Mouse (Mus musculus) adrenal gland, postnatal 0 days (tissue): ENCODE measurements around the gene Pepd. TPM values are rescaled to one million over a fixed set of nuclear protein-coding genes. Genes with fewer than 3 reads are reported as not detected.

Source experiments
- microRNA-seq: library from miRNA; unstranded; fragments of <30 nt; microRNA quantifications from one replicate; pipeline ENCODE4, GENCODE M21; 2016; ENCODE audit warnings: borderline replicate concordance; ENCODE audit not compliant: insufficient number of aligned reads
- polyA plus RNA-seq: library from polyadenylated mRNA; unstranded; fragments of >200 nt; fragmentation: Nextera tagmentation; extraction: Ambion mirVana; gene quantifications from 2 replicates; pipeline ENCODE4 v1.2.1, GENCODE M21; 2015

Pepd gene
- 57.3 and 86.3 TPM in 2 replicates for polyA plus RNA-seq

DNA sequence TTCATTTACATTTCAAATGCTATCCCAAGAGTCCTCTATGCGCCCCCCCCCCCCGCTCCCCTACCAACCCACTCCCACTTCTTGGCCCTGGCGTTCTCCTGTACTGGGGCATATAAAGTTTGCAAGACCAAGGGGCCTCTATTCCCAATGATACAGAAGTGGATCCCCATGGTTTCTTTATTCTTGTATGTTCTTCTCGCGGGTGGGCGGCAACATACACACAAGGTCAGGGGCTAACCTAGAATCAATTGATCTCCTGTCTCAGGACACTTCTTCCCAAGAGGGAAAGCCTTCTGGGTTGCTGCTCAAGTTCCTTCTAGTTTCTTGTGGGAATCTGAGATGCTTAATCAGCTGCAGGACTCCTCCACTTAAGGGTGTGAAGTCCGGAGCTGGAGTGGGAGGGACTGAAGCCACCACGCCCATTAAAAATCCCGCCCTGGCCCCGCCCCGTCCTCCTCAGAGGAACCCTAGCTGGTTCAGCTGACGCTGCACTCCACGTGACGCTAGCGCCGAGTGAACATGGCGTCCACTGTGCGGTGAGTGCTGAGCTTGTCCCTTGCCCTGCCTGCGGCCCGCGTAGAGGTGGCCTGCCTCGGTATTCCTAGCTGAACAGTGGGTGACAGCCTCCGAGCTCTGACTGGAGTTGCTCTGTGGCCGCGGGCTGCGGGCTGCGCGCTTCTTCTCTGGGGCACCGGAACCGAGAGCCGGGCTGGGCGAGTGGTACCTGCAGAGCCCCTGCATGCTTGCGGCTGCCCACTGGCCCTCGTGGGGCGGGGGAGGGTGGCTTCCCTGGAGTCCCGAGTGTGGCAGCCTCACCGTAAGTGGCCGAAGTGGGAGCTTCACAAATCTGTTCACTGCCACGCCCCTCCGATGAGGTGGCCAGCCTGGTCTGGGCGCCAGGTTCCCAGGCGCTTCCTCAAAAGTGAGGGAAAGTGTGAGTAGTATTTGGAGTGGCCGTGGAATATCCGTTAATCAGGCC, at the start of gene Pepd:
TSS of gene Pepd (plus strand) at position 461 of the 979 bp plus-strand sequence.

DNA sequence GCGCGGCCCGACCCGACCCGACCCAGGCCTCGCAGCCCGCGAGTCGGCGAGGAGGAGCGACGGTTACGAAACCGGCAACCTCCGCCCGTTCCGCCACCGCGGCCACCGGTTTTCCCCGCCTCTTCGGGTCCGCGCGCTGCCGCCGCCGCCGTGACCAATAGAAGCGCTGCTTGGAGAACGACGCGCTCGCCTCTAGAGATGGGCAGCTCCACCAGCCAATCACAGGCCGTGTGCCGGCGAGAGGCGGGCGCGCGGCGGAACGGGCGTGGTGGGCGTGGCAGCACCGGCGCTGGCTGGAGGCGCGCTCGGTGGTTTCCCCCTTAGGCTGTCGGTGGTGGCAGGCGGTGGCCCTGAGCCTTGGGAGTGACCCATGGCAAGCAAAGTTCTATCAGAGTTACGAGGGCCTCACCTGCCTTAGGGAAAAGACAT, 144.3 kb downstream of the Pepd start, which contains the start of gene Cebpg:
TSS of gene Cebpg (minus strand) at position 138 of the 429 bp plus-strand sequence.

Small RNA genes within 50 kb of the gene (microRNA-seq; reads per million reads assigned to microRNA genes)
- gene Gm25033, result not detected

Other genes starting within 250 kb of the Pepd start
- 7.6 and 9.4 TPM in 2 replicates for gene Chst8, start 99.7 kb upstream of the Pepd start, polyA plus RNA-seq
- gene Cebpg, start 144.2 kb downstream of the Pepd start, polyA plus RNA-seq, result 18.9 and 20.9 TPM in 2 replicates
- gene Cebpa, start 206.9 kb downstream of the Pepd start, polyA plus RNA-seq, result 4.4 and 5.6 TPM in 2 replicates